Mouse (Mus musculus): ENCODE measurements at regions not wholly inside any gene's neighbourhood (a gene's known extent, or its start where the extent isn't known, plus 50 kb on each side); places are given as distances from the start of the nearest gene placed in this dataset.

GRCm38 (mm10) chr6:127322398-127322797, 124.2 kb upstream of the Parp11 start:
- TF ChIP-seq CTCF (IDR thresholded peaks at IDR 0.05; ENCODE audit: low read depth): no peak
- TF ChIP-seq EP300 (IDR thresholded peaks at IDR 0.05; ENCODE audit: low read depth): peak; percentile 99

All from liver, postnatal 0 days (tissue).